Mouse (Mus musculus) MEL (cell line): Measurements from ENCODE around the gene Hinfp. TPM values are rescaled to one million over a fixed set of nuclear protein-coding genes. Genes with fewer than 3 reads are reported as not detected.

Experiments used
- DNase-seq: peaks from one replicate; pipeline ENCODE4 v3.0.0; 2011; ENCODE audit warnings: low read depth, low spot score
- H3K27ac ChIP-seq: 2 replicates; pipeline ENCODE4 v1.5.1; 2012; ENCODE audit warnings: low read depth, mild to moderate bottlenecking, control low read depth, low read length, moderate library complexity; ENCODE audit not compliant: control insufficient read depth
- H3K27me3 ChIP-seq, 2 experiments: fragments of 150-350 bp in 1 of 2; sonication (generic) in 1 of 2; 2 replicates each; pipeline ENCODE4 v1.6.1; 2012; ENCODE audit warnings: low read length in 2 of 2, mild to moderate bottlenecking in 2 of 2, improper control_type of control experiment in 1 of 2, moderate library complexity in 1 of 2; ENCODE audit not compliant: insufficient read depth in 2 of 2, control insufficient read depth in 1 of 2
- H3K36me3 ChIP-seq, 2 experiments: 2 replicates each; pipeline ENCODE4 v1.6.1; 2012 to 2014; ENCODE audit warnings: low read length in 2 of 2, improper control_type of control experiment in 1 of 2, inconsistent platforms in 1 of 2, mild to moderate bottlenecking in 1 of 2; ENCODE audit not compliant: insufficient read depth in 2 of 2, control insufficient read depth in 1 of 2
- H3K4me1 ChIP-seq, 2 experiments: fragments of 150-350 bp in 1 of 2; sonication (generic) in 1 of 2; 2 replicates each; pipeline ENCODE4 v1.6.1; 2012; ENCODE audit warnings: low read length in 2 of 2, improper control_type of control experiment in 1 of 2, mild to moderate bottlenecking in 1 of 2; ENCODE audit not compliant: insufficient read depth in 2 of 2, control insufficient read depth in 1 of 2
- H3K4me3 ChIP-seq, 2 experiments: fragments of 150-350 bp in 1 of 2; sonication (generic) in 1 of 2; 2 replicates each; pipeline ENCODE4 v1.5.1; 2012; ENCODE audit warnings: low read depth in 2 of 2, low read length in 2 of 2, mild to moderate bottlenecking in 2 of 2, moderate library complexity in 2 of 2, control low read depth in 1 of 2, improper control_type of control experiment in 1 of 2; ENCODE audit not compliant: control insufficient read depth in 1 of 2, insufficient read depth in 1 of 2
- H3K79me2 ChIP-seq: 2 replicates; pipeline ENCODE4 v1.6.1; 2012; ENCODE audit warnings: mild to moderate bottlenecking, low read length, moderate library complexity; ENCODE audit not compliant: control insufficient read depth, poor library complexity, insufficient read depth
- H3K9ac ChIP-seq: 2 replicates; pipeline ENCODE4 v1.6.1; 2012; ENCODE audit warnings: low read depth, mild to moderate bottlenecking, control low read depth, low read length, moderate library complexity; ENCODE audit not compliant: control insufficient read depth, poor library complexity, severe bottlenecking
- H3K9me3 ChIP-seq: fragments of 150-350 bp; sonication (generic); replicated peaks from 2 replicates; pipeline ENCODE4 v1.6.1; 2012; ENCODE audit warnings: mild to moderate bottlenecking, low read length, improper control_type of control experiment, moderate library complexity; ENCODE audit not compliant: insufficient read depth
- CHD1 ChIP-seq: IDR thresholded peaks from 2 replicates; pipeline ENCODE4 v1.6.1; 2012; ENCODE audit warnings: low read depth, mild to moderate bottlenecking, inconsistent platforms, low read length, improper control_type of control experiment
- CHD2 ChIP-seq: IDR thresholded peaks from 2 replicates; pipeline ENCODE4 v1.6.1; 2011; ENCODE audit warnings: low read length, improper control_type of control experiment
- E2F4 ChIP-seq: IDR thresholded peaks from 2 replicates; pipeline ENCODE4 v1.6.1; 2011; ENCODE audit warnings: low read depth, low read length, improper control_type of control experiment, borderline replicate concordance
- GATA1 ChIP-seq: IDR thresholded peaks from 2 replicates; pipeline ENCODE4 v1.6.1; 2011; ENCODE audit warnings: low read depth, low read length, improper control_type of control experiment
- HCFC1 ChIP-seq: IDR thresholded peaks from 2 replicates; pipeline ENCODE4 v1.6.1; 2012; ENCODE audit warnings: low read depth, mild to moderate bottlenecking, inconsistent platforms, low read length, improper control_type of control experiment, moderate library complexity
- JUND ChIP-seq: IDR thresholded peaks from 2 replicates; pipeline ENCODE4 v1.6.1; 2011; ENCODE audit warnings: low read depth, mild to moderate bottlenecking, improper control_type of control experiment, low read length
- KAT2A ChIP-seq: conservative IDR thresholded peaks from 2 replicates; pipeline ENCODE4 v1.6.1; 2012; ENCODE audit warnings: low read depth, low read length, improper control_type of control experiment, inconsistent platforms
- MAX ChIP-seq: IDR thresholded peaks from 2 replicates; pipeline ENCODE4 v1.6.1; 2011; ENCODE audit warnings: low read length, improper control_type of control experiment
- MAZ ChIP-seq: IDR thresholded peaks from 2 replicates; pipeline ENCODE4 v1.6.1; 2012; ENCODE audit warnings: low read depth, mild to moderate bottlenecking, inconsistent platforms, low read length, improper control_type of control experiment
- MEF2A ChIP-seq: IDR thresholded peaks from 2 replicates; pipeline ENCODE4 v1.6.1; 2014; ENCODE audit warnings: low read depth, mild to moderate bottlenecking, inconsistent platforms, low read length, improper control_type of control experiment; ENCODE audit not compliant: poor library complexity, insufficient replicate concordance, severe bottlenecking; ENCODE audit errors: extremely low read depth
- MXI1 ChIP-seq: IDR thresholded peaks from 2 replicates; pipeline ENCODE4 v1.6.1; 2011; ENCODE audit warnings: mild to moderate bottlenecking, low read depth, low read length, improper control_type of control experiment
- MYC ChIP-seq: IDR thresholded peaks from 2 replicates; pipeline ENCODE4 v1.6.1; 2011; ENCODE audit warnings: low read depth, mild to moderate bottlenecking, low read length, improper control_type of control experiment, moderate library complexity
- NELFE ChIP-seq: IDR thresholded peaks from 2 replicates; pipeline ENCODE4 v1.6.1; 2011; ENCODE audit warnings: low read depth, low read length, improper control_type of control experiment
- POLR2A ChIP-seq, 2 experiments: IDR thresholded peaks; 2 replicates each; pipeline ENCODE4 v1.6.1; 2011 to 2012; ENCODE audit warnings: low read length in 2 of 2, mild to moderate bottlenecking in 2 of 2, control low read depth in 1 of 2, improper control_type of control experiment in 1 of 2, low read depth in 1 of 2, moderate library complexity in 1 of 2; ENCODE audit not compliant: control insufficient read depth in 1 of 2, insufficient read depth in 1 of 2, poor library complexity in 1 of 2
- RAD21 ChIP-seq: IDR thresholded peaks from 2 replicates; pipeline ENCODE4 v1.6.1; 2011; ENCODE audit warnings: mild to moderate bottlenecking, low read depth, low read length, improper control_type of control experiment
- RCOR1 ChIP-seq: IDR thresholded peaks from 2 replicates; pipeline ENCODE4 v1.6.1; 2012; ENCODE audit warnings: low read depth, mild to moderate bottlenecking, inconsistent platforms, low read length, improper control_type of control experiment
- SMC3 ChIP-seq: IDR thresholded peaks from 2 replicates; pipeline ENCODE4 v1.6.1; 2011; ENCODE audit warnings: low read depth, low read length, improper control_type of control experiment
- TAL1 ChIP-seq: IDR thresholded peaks from 2 replicates; pipeline ENCODE4 v1.6.1; 2012; ENCODE audit warnings: mild to moderate bottlenecking, inconsistent platforms, low read length, moderate library complexity, mixed read lengths
- TBP ChIP-seq: IDR thresholded peaks from 2 replicates; pipeline ENCODE4 v1.8.0; 2011; ENCODE audit warnings: low read depth, low read length, improper control_type of control experiment
- UBTF ChIP-seq: IDR thresholded peaks from 2 replicates; pipeline ENCODE4 v1.6.1; 2012; ENCODE audit warnings: low read depth, mild to moderate bottlenecking, inconsistent platforms, low read length, improper control_type of control experiment, moderate library complexity, borderline replicate concordance; ENCODE audit not compliant: insufficient read depth
- USF2 ChIP-seq, 2 experiments: IDR thresholded peaks; 2 replicates each; pipeline ENCODE4 v1.6.1; 2011 to 2012; ENCODE audit warnings: improper control_type of control experiment in 2 of 2, low read length in 2 of 2, borderline replicate concordance in 1 of 2, inconsistent platforms in 1 of 2, low read depth in 1 of 2, mild to moderate bottlenecking in 1 of 2; ENCODE audit not compliant: insufficient read depth in 1 of 2
- ZC3H11A ChIP-seq: IDR thresholded peaks from 2 replicates; pipeline ENCODE4 v1.6.1; 2012; ENCODE audit warnings: low read depth, mild to moderate bottlenecking, inconsistent platforms, low read length, improper control_type of control experiment
- ZMIZ1 ChIP-seq: IDR thresholded peaks from 2 replicates; pipeline ENCODE4 v1.6.1; 2012; ENCODE audit warnings: low read depth, mild to moderate bottlenecking, inconsistent platforms, low read length, improper control_type of control experiment, moderate library complexity
- ZNF384 ChIP-seq: IDR thresholded peaks from 2 replicates; pipeline ENCODE4 v1.6.1; 2012; ENCODE audit warnings: low read depth, mild to moderate bottlenecking, inconsistent platforms, low read length, improper control_type of control experiment
- polyA plus RNA-seq, 2 experiments: library from polyadenylated mRNA; stranded (reverse) in 1 of 2; unstranded in 1 of 2; fragments of >175 nt in 1 of 2; fragments of >200 nt in 1 of 2; gene quantifications; 2 replicates each; pipeline versions ENCODE4 v1.2.1 to v1.2.4; 2012; ENCODE audit warnings: low replicate concordance in 2 of 2, low read depth in 1 of 2; ENCODE audit not compliant: insufficient read length in 2 of 2, insufficient read depth in 1 of 2, missing spikeins in 1 of 2
- total RNA-seq: library from RNA; depleted of rRNA; stranded (reverse); fragments of 300-350 nt; gene quantifications from 2 replicates; pipeline ENCODE4 v1.2.3, GENCODE M21; 2012

Gene Hinfp
- total and polyA plus RNA-seq, 3 experiments, result 16.4 to 31.3 TPM; not detected in 1

DNA sequence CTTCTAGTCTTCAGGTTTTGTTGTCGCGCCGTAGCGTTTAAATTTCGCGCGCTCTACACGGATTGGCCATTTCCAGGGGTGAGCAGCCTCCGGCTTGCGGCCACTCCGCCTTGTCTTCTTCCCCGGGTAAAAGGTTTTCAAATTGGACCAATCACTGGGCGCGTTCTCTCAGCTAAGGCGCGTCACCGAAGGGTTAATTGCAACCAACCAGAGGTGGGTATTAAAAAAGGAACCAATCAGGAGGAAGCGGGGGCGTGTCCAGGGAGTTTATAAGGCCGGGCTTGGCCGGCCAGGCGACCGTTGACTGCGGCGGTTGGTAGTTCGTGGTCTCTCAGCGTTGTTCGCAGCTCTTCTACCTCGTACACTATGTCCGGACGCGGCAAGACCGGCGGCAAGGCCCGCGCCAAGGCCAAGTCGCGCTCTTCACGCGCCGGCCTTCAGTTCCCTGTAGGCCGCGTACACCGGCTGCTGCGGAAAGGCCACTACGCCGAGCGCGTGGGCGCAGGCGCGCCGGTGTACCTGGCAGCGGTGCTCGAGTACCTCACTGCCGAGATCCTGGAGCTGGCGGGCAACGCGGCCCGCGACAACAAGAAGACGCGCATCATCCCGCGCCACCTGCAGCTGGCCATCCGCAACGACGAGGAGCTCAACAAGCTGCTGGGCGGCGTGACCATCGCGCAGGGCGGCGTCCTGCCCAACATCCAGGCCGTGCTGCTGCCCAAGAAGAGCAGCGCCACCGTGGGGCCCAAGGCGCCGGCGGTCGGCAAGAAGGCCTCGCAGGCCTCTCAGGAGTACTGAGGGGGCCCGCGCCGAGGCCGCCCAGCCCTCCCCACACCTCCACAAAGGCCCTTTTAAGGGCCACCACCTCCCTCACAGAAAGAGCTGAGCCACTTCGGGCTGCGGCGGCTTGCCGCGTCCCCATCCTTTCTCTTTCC is 29.2 kb upstream of the Hinfp start, which contains the start of gene H2afx (continued):
- peak; percentile 77 for TF ChIP-seq MXI1
- TF ChIP-seq NELFE, result peak; percentile 100
- peak; percentile 98 for TF ChIP-seq UBTF
- no peak for TF ChIP-seq GATA1
- TF ChIP-seq, all 39 proteins: peak for 17

DNA sequence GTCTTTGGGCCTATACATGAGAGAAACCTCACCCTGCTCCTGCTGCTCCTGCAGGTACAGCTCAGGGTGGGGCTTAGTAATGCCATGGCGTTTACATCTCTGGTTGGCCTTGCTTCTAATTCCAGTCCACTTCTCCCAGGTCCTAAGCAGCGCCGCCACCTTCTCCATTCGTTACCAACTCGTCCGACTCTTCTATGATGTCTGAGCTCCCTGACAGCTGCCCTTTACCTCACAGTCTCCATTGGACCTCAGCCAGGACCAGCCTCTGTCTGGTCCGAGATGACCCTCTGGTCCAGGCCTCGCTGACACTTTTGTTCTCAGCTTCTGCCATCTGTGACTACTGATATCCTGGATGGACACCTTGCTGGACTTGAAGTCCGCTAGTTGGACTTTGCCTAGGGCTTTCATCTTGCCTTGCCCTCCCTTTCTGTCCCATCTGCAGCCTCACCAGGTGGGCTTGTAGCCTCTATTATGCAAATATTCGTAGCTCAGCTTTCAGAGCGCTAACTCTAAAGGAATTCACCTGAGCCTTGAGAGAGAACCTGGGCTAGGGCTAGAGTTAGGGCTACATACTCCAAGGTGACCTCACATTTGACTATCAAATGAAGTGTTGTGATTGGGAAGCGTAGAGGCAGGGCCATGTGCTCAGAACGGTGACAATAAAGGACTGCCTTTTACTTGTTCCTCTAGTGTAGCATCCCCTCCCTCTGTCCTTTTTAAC is 27.6 kb upstream of the Hinfp start:
- no peak overlapping the region for H3K9ac ChIP-seq
- H3K9me3 ChIP-seq, result no peaks in the 10 kb centered on the region
- H3K27me3 ChIP-seq, result no peaks in the 10 kb centered on the region
- H3K79me2 ChIP-seq, result peaks cover 24% of the 10 kb centered on the region
- no peak overlapping the region for H3K27ac ChIP-seq
- H3K4me1 ChIP-seq, result peaks cover 0 to 3% of the 10 kb centered on the region in 2 experiments; a peak in 1 of 4 replicates
- TF ChIP-seq GATA1, result no peak
- TF ChIP-seq MYC, result no peak
- TF ChIP-seq CHD2, result no peak
- no peak for TF ChIP-seq ZC3H11A
- TF ChIP-seq MEF2A, result no peak
- no peak for TF ChIP-seq RAD21
- peak; percentile 41; the same call in 1 of the 2 replicates for TF ChIP-seq MAX
- DNase-seq, result no peak
- H3K4me3 ChIP-seq, result no peak overlapping the region
- H3K36me3 ChIP-seq, result peaks cover 0 to 6% of the 10 kb centered on the region in 2 experiments; a peak in 3 of 4 replicates

DNA sequence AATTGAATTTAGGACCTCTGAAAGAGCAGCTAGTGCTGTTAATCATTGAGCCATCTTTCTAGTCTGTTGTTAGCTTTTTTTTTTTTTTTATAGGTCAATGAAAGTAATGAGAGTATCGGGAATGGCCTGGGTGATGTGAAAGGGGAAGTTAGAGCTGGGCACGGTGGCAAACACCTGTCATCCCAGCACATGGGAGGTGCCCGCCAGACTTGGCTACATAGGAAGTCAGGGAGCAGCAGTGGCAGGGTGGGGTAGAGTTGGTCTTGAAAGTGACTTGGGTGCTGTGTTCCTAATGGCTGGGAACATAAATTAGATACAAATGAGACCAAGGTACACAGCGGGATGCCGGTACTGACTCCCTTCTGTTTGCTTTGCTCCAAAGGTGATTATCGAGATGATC is 25.3 kb upstream of the Hinfp start:
- Histone ChIP-seq H3K4me1 (peaks cover 0 to 6% of the 10 kb centered on the region in 2 experiments; a peak in 2 of 4 replicates), H3K9ac (no peak overlapping the region), H3K4me3 (no peak overlapping the region), H3K27ac (no peak overlapping the region), H3K27me3 (no peaks in the 10 kb centered on the region), H3K79me2 (peaks cover 23% of the 10 kb centered on the region), H3K9me3 (no peaks in the 10 kb centered on the region), H3K36me3 (no peaks in the 10 kb centered on the region; a peak in 2 of 4 replicates)
- no peak for DNase-seq
- no peak for TF ChIP-seq ZC3H11A
- no peak for TF ChIP-seq MAX
- no peak for TF ChIP-seq CHD2
- no peak for TF ChIP-seq HCFC1
- TF ChIP-seq SMC3, result no peak
- no peak for TF ChIP-seq MAZ
- TF ChIP-seq MXI1, result no peak
- no peak for TF ChIP-seq TAL1
- TF ChIP-seq POLR2A (IDR thresholded peaks at IDR 0.05; ENCODE audit: control insufficient read depth in 1 of 2, insufficient read depth in 1 of 2, low read depth in 1 of 2, low read length in 2 of 2, poor library complexity in 1 of 2), result no peak
- no peak for TF ChIP-seq E2F4
- no peak for TF ChIP-seq USF2 (IDR thresholded peaks at IDR 0.05; ENCODE audit: borderline replicate concordance in 1 of 2, insufficient read depth in 1 of 2, low read depth in 1 of 2, low read length in 2 of 2)
- TF ChIP-seq ZNF384, result no peak
- no peak for TF ChIP-seq KAT2A
- no peak for TF ChIP-seq JUND
- no peak for TF ChIP-seq ZMIZ1
- no peak for TF ChIP-seq UBTF
- TF ChIP-seq RCOR1, result no peak
- TF ChIP-seq CHD1, result no peak
- no peak for TF ChIP-seq MEF2A
- no peak for TF ChIP-seq TBP
